Mouse (Mus musculus) frontal cortex, adult 2 months (tissue): ENCODE measurements around the gene Gm8165. TPM values are rescaled to one million over a fixed set of nuclear protein-coding genes. Genes with fewer than 3 reads are reported as not detected.
"Not testable (repeated sequence)": the region's sequence is repeated elsewhere in the genome, so short reads cannot be mapped to it uniquely, and the experiment has no call there.

Experiments used
- DNase-seq, 2 experiments: peaks; one replicate each; pipeline ENCODE4 v3.0.0; 2022; ENCODE audit warnings: low spot score in 1 of 2; ENCODE audit errors: extremely low spot score in 1 of 2
- polyA plus RNA-seq: library from polyadenylated mRNA; depleted of rRNA; stranded (reverse); fragments of >200 nt; gene quantifications from 2 replicates; pipeline ENCODE4 v1.2.3, GENCODE M21; 2012; rRNA removed

Gm8165 gene
- polyA plus RNA-seq: not detected in 2 replicates

DNA sequence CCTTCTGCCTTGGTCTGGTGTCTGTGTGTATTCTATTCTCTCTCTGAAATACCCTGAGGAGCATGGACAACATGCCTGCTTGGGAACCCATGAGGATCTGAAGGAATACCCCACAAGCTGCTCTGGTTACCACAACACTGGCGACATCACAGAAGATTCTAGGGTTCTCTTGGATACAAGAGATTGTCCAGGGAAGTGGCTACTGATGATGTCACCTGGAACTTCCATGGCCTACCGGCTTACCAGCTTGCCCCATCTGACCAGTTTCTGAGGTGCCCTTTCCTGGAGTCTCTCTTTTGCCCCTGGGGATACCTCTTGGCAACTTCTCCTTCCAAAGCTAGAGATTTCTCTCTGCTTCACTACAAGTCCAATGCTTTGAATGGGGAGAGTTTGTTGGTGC, at the start of gene Gm8165:
Gene Gm8165, minus strand, starts transcription at position 101 of the 400 bp plus-strand sequence.
- DNase-seq: not testable (repeated sequence)

GRCm38 (mm10) chr14:43697621-43698020, 20.6 kb upstream of the Gm8165 start, which contains the start of gene Gm7324:
TSS of gene Gm7324 (plus strand) at chr14:43697828.
- DNase-seq: not testable (repeated sequence)

Other genes with a start within 250 kb of the Gm8165 start
- gene Gm5799, start 133.6 kb downstream of the Gm8165 start, polyA plus RNA-seq: 0.11 and 0.12 TPM in 2 replicates
- gene Gm17654, start 98.1 kb downstream of the Gm8165 start, polyA plus RNA-seq: not detected in 2 replicates
- gene Gm10375, start 69.2 kb downstream of the Gm8165 start, polyA plus RNA-seq: not detected in 2 replicates
- 0.40 and 0.44 TPM in 2 replicates for gene Gm7324, start 20.6 kb upstream of the Gm8165 start, polyA plus RNA-seq
- not detected in 2 replicates for gene Gm16506, start 50.3 kb upstream of the Gm8165 start, polyA plus RNA-seq
- gene Gm6526, start 70.7 kb upstream of the Gm8165 start, polyA plus RNA-seq: not detected in 2 replicates
- gene Gm8180, start 107.5 kb upstream of the Gm8165 start, polyA plus RNA-seq: not detected in 2 replicates
- gene Ear1, start 198.3 kb upstream of the Gm8165 start, polyA plus RNA-seq: 0.32 and 0.38 TPM in 2 replicates
- gene Ear10, start 246.4 kb upstream of the Gm8165 start, polyA plus RNA-seq: not detected in 2 replicates
- gene Gm8113, start 248.2 kb upstream of the Gm8165 start, polyA plus RNA-seq: 1.2 and 1.6 TPM in 2 replicates